Mouse (Mus musculus) liver, embryonic 13.5 days (tissue): ENCODE data around the gene Adamts7. TPM values are rescaled to one million over a fixed set of nuclear protein-coding genes. Genes with fewer than 3 reads are reported as not detected.
A peak's percentile ranks its signal among the peaks of the same experiment; 100 is the strongest.

ENCODE experiments used
- ATAC-seq: fragments of 200-750 bp; cut with Nextera tagmentation; 2 replicates; pipeline ENCODE4 v1.8.0; 2017; ENCODE audit warnings: low read depth, mild to moderate bottlenecking, moderate number of reproducible peaks, moderate library complexity
- DNase-seq: peaks from one replicate; pipeline ENCODE4 v3.0.0; 2022
- H3K27ac ChIP-seq: fragments of 300-500 bp; sonication (generic); 2 replicates; pipeline ENCODE4 v1.5.1; 2015; ENCODE audit warnings: moderate library complexity, mild to moderate bottlenecking, inconsistent platforms
- H3K27me3 ChIP-seq: fragments of 300-500 bp; sonication (generic); 2 replicates; pipeline ENCODE4 v1.6.1; 2015; ENCODE audit warnings: mild to moderate bottlenecking, inconsistent platforms
- H3K36me3 ChIP-seq: fragments of 300-500 bp; sonication (generic); 2 replicates; pipeline ENCODE4 v1.6.1; 2015; ENCODE audit warnings: mild to moderate bottlenecking, inconsistent platforms
- H3K4me1 ChIP-seq: fragments of 300-500 bp; sonication (generic); replicated peaks from 2 replicates; pipeline ENCODE4 v1.6.1; 2015; ENCODE audit warnings: inconsistent platforms
- H3K4me2 ChIP-seq: fragments of 300-500 bp; sonication (generic); 2 replicates; pipeline ENCODE4 v1.6.1; 2015; ENCODE audit warnings: inconsistent platforms, mild to moderate bottlenecking, moderate library complexity
- H3K4me3 ChIP-seq: fragments of 300-500 bp; sonication (generic); replicated peaks from 2 replicates; pipeline ENCODE4 v1.5.1; 2015; ENCODE audit warnings: mild to moderate bottlenecking, inconsistent platforms
- H3K9ac ChIP-seq: fragments of 300-500 bp; sonication (generic); 2 replicates; pipeline ENCODE4 v1.6.1; 2015; ENCODE audit warnings: mild to moderate bottlenecking, inconsistent platforms
- H3K9me3 ChIP-seq: fragments of 300-500 bp; sonication (generic); replicated peaks from 2 replicates; pipeline ENCODE4 v1.6.1; 2016; ENCODE audit warnings: inconsistent platforms
- WGBS: fragments of 180-500 bp; shearing (Covaris S2); methylation state at CpG from one replicate; pipeline ENCODE4 v1.1.7; 2015; ENCODE audit not compliant: insufficient replicate concordance; 5-methylcytosine and 5-hydroxymethylcytosine counted together
- polyA plus RNA-seq: library from polyadenylated mRNA; unstranded; fragments of >200 nt; fragmentation: Nextera tagmentation; extraction: Ambion mirVana; gene quantifications from 2 replicates; pipeline ENCODE4 v1.2.1, GENCODE M21; 2015

The Adamts7 gene
- polyA plus RNA-seq, 1 experiment from 2014 or later, result 0.71 TPM

GRCm38 (mm10) chr9:90240560-90240959 is 77.7 kb downstream of the Adamts7 start:
- peaks cover 57% of the 10 kb centered on the region for H3K36me3 ChIP-seq
- ATAC-seq (no peak), DNase-seq (no peak)
- H3K9me3 ChIP-seq, result no peaks in the 10 kb centered on the region
- peak overlapping the region; percentile 76 for H3K27ac ChIP-seq
- H3K4me3 ChIP-seq, result no peak overlapping the region
- H3K4me1 ChIP-seq, result peaks cover 93% of the 10 kb centered on the region
- no peak overlapping the region for H3K4me2 ChIP-seq
- 76% methylated on average over 4 of the region's 4 CpGs for WGBS
- H3K9ac ChIP-seq, result peak overlapping the region; percentile 46; the same call in 1 of the 2 replicates
- no peaks in the 10 kb centered on the region for H3K27me3 ChIP-seq

GRCm38 (mm10) chr9:90241041-90241440 is 78.2 kb downstream of the Adamts7 start:
- DNase-seq, result no peak
- Histone ChIP-seq H3K4me2 (no peak overlapping the region), H3K36me3 (peaks cover 62% of the 10 kb centered on the region), H3K4me1 (peaks cover 93% of the 10 kb centered on the region), H3K27me3 (no peaks in the 10 kb centered on the region), H3K4me3 (no peak overlapping the region), H3K27ac (peak overlapping the region; percentile 76), H3K9ac (peak overlapping the region; percentile 46; the same call in 1 of the 2 replicates), H3K9me3 (no peaks in the 10 kb centered on the region)
- WGBS, result 67% methylated on average over 6 of the region's 6 CpGs
- no peak for ATAC-seq

- H3K4me2 ChIP-seq, result no peak overlapping the region
- H3K27ac ChIP-seq, result peak overlapping the region; percentile 76
- peaks cover 63% of the 10 kb centered on the region for H3K36me3 ChIP-seq
- H3K4me1 ChIP-seq, result peaks cover 93% of the 10 kb centered on the region
- ATAC-seq (no peak), DNase-seq (peak; percentile 63)
- 53% methylated on average over 7 of the region's 7 CpGs for WGBS
- H3K4me3 ChIP-seq, result no peak overlapping the region
- H3K9ac ChIP-seq, result no peak overlapping the region
- no peaks in the 10 kb centered on the region for H3K27me3 ChIP-seq
- no peaks in the 10 kb centered on the region for H3K9me3 ChIP-seq
Observed at GRCm38 (mm10) chr9:90241618-90242017, 78.7 kb downstream of the Adamts7 start.

- H3K4me2 ChIP-seq, result peak overlapping the region; percentile 26
- no peaks in the 10 kb centered on the region for H3K27me3 ChIP-seq
- H3K4me3 ChIP-seq, result no peak overlapping the region
- H3K9me3 ChIP-seq, result no peaks in the 10 kb centered on the region
- peak overlapping the region; percentile 99 for H3K27ac ChIP-seq
- H3K36me3 ChIP-seq, result peaks cover 70% of the 10 kb centered on the region
- H3K9ac ChIP-seq, result peak overlapping the region; percentile 59
- 85% methylated on average over 6 of the region's 6 CpGs for WGBS
- ATAC-seq (no peak), DNase-seq (no peak)
- H3K4me1 ChIP-seq, result peaks cover 93% of the 10 kb centered on the region
Observed at GRCm38 (mm10) chr9:90242291-90242690, 79.4 kb downstream of the Adamts7 start.

GRCm38 (mm10) chr9:90242855-90243254 is 80.0 kb downstream of the Adamts7 start:
- WGBS, result 29% methylated on average over 7 of the region's 7 CpGs
- Histone ChIP-seq H3K9ac (peak overlapping the region; percentile 59), H3K4me2 (peak overlapping the region; percentile 26), H3K4me3 (no peak overlapping the region), H3K4me1 (peaks cover 94% of the 10 kb centered on the region), H3K36me3 (peaks cover 75% of the 10 kb centered on the region), H3K27me3 (no peaks in the 10 kb centered on the region), H3K9me3 (no peaks in the 10 kb centered on the region), H3K27ac (peak overlapping the region; percentile 99)
- ATAC-seq, result peak; percentile 47
- no peak for DNase-seq

- peak overlapping the region; percentile 99 for H3K27ac ChIP-seq
- 71% methylated on average over 15 of the region's 15 CpGs for WGBS
- H3K9ac ChIP-seq, result peak overlapping the region; percentile 23; the same call in 1 of the 2 replicates
- ATAC-seq (no peak), DNase-seq (no peak)
- H3K9me3 ChIP-seq, result no peaks in the 10 kb centered on the region
- peaks cover 94% of the 10 kb centered on the region for H3K4me1 ChIP-seq
- H3K27me3 ChIP-seq, result no peaks in the 10 kb centered on the region
- H3K36me3 ChIP-seq, result peaks cover 76% of the 10 kb centered on the region
- no peak overlapping the region for H3K4me2 ChIP-seq
- no peak overlapping the region for H3K4me3 ChIP-seq
Observed at GRCm38 (mm10) chr9:90244301-90245151, 81.7 kb downstream of the Adamts7 start.

GRCm38 (mm10) chr9:90245206-90245605 is 82.3 kb downstream of the Adamts7 start:
- Histone ChIP-seq H3K9ac (no peak overlapping the region), H3K9me3 (no peaks in the 10 kb centered on the region), H3K27ac (peak overlapping the region; percentile 99), H3K27me3 (no peaks in the 10 kb centered on the region), H3K4me1 (peaks cover 94% of the 10 kb centered on the region), H3K36me3 (peaks cover 71% of the 10 kb centered on the region), H3K4me3 (no peak overlapping the region), H3K4me2 (no peak overlapping the region)
- ATAC-seq, result no peak
- no peak for DNase-seq
- WGBS, result 28% methylated on average over 6 of the region's 6 CpGs

GRCm38 (mm10) chr9:90245781-90246180 is 82.9 kb downstream of the Adamts7 start:
- Histone ChIP-seq H3K4me2 (no peak overlapping the region), H3K9ac (0 out of 2 replicates have a peak overlapping the region, but pooled peaks have one; percentile 18), H3K4me3 (no peak overlapping the region), H3K4me1 (peaks cover 95% of the 10 kb centered on the region), H3K9me3 (no peaks in the 10 kb centered on the region), H3K36me3 (peaks cover 65% of the 10 kb centered on the region), H3K27me3 (no peaks in the 10 kb centered on the region), H3K27ac (peak overlapping the region; percentile 99)
- WGBS, result 41% methylated on average over 5 of the region's 5 CpGs
- DNase-seq (no peak), ATAC-seq (no peak)

- H3K27me3 ChIP-seq, result no peaks in the 10 kb centered on the region
- no peak overlapping the region for H3K4me3 ChIP-seq
- no peaks in the 10 kb centered on the region for H3K9me3 ChIP-seq
- H3K4me2 ChIP-seq, result no peak overlapping the region
- H3K36me3 ChIP-seq, result peaks cover 62% of the 10 kb centered on the region
- ATAC-seq (no peak), DNase-seq (no peak)
- peak overlapping the region; percentile 75; the same call in 1 of the 2 replicates for H3K9ac ChIP-seq
- peak overlapping the region; percentile 99 for H3K27ac ChIP-seq
- H3K4me1 ChIP-seq, result peaks cover 99% of the 10 kb centered on the region
- 75% methylated on average over 7 of the region's 7 CpGs for WGBS
Observed at GRCm38 (mm10) chr9:90247316-90247715, 84.4 kb downstream of the Adamts7 start.

- WGBS, result 86% methylated on average over 7 of the region's 7 CpGs
- Histone ChIP-seq H3K9ac (peak overlapping the region; percentile 75), H3K27ac (peak overlapping the region; percentile 99), H3K4me1 (peaks cover 99% of the 10 kb centered on the region), H3K4me2 (peak overlapping the region; percentile 66), H3K4me3 (peak overlapping the region; percentile 35), H3K27me3 (no peaks in the 10 kb centered on the region), H3K36me3 (peaks cover 68% of the 10 kb centered on the region), H3K9me3 (no peaks in the 10 kb centered on the region)
- ATAC-seq, result no peak
- no peak for DNase-seq
Observed at GRCm38 (mm10) chr9:90248326-90248725, 85.5 kb downstream of the Adamts7 start.

GRCm38 (mm10) chr9:90249036-90249435 is 86.2 kb downstream of the Adamts7 start:
- H3K4me1 ChIP-seq, result peaks cover 96% of the 10 kb centered on the region
- peak overlapping the region; percentile 75 for H3K9ac ChIP-seq
- H3K4me3 ChIP-seq, result peak overlapping the region; percentile 35
- peaks cover 68% of the 10 kb centered on the region for H3K36me3 ChIP-seq
- H3K9me3 ChIP-seq, result no peaks in the 10 kb centered on the region
- H3K4me2 ChIP-seq, result peak overlapping the region; percentile 66
- WGBS, result 37% methylated on average over 2 of the region's 2 CpGs
- H3K27me3 ChIP-seq, result no peaks in the 10 kb centered on the region
- peak overlapping the region; percentile 99 for H3K27ac ChIP-seq
- DNase-seq (no peak), ATAC-seq (peak; percentile 20; the same call in 1 of the 2 replicates)
